Mouse (Mus musculus): ENCODE results near the gene Skap1. TPM values are rescaled to one million over a fixed set of nuclear protein-coding genes. Genes with fewer than 3 reads are reported as not detected.

Skap1 gene
- polyA plus RNA-seq, 1 experiment from 2014 or later, result 2.1 TPM

GRCm38 (mm10) chr11:96434888-96435287, 29.5 kb upstream of the Skap1 start:
- 60% methylated on average over 6 of the region's 6 CpGs for WGBS
- Histone ChIP-seq H3K4me3 (ENCODE audit: low read length) (no peak overlapping the region), H3K27ac (ENCODE audit: low read length) (no peak overlapping the region), H3K4me2 (ENCODE audit: low read depth, low read length) (no peak overlapping the region), H3K4me1 (replicated peaks; ENCODE audit: control insufficient read depth, insufficient read depth, low read length) (no peaks in the 10 kb centered on the region), H3K36me3 (ENCODE audit: control insufficient read depth, insufficient read depth, low read length) (no peaks in the 10 kb centered on the region), H3K9ac (ENCODE audit: low read length) (no peak overlapping the region), H3K9me3 (ENCODE audit: control insufficient read depth, low read length) (no peaks in the 10 kb centered on the region), H3K27me3 (ENCODE audit: control insufficient read depth, insufficient read depth, low read depth, low read length) (no peaks in the 10 kb centered on the region; the same call in 1 of the 2 replicates)
- ATAC-seq (ENCODE audit: low read depth), result no peak

- Histone ChIP-seq H3K4me3 (ENCODE audit: low read length) (no peak overlapping the region), H3K27me3 (ENCODE audit: control insufficient read depth, insufficient read depth, low read depth, low read length) (no peaks in the 10 kb centered on the region; the same call in 1 of the 2 replicates), H3K9ac (ENCODE audit: low read length) (no peak overlapping the region), H3K36me3 (ENCODE audit: control insufficient read depth, insufficient read depth, low read length) (no peaks in the 10 kb centered on the region), H3K4me1 (replicated peaks; ENCODE audit: control insufficient read depth, insufficient read depth, low read length) (no peaks in the 10 kb centered on the region), H3K4me2 (ENCODE audit: low read depth, low read length) (no peak overlapping the region), H3K27ac (ENCODE audit: low read length) (no peak overlapping the region), H3K9me3 (ENCODE audit: control insufficient read depth, low read length) (no peaks in the 10 kb centered on the region)
- WGBS, result 59% methylated on average over 7 of the region's 7 CpGs
- ATAC-seq (ENCODE audit: low read depth), result peak; percentile 54; the same call in 1 of the 2 replicates
Observed at GRCm38 (mm10) chr11:96436525-96436924, 27.9 kb upstream of the Skap1 start.

- 5% methylated on average over 7 of the region's 7 CpGs for WGBS
- no peak overlapping the region for H3K4me2 ChIP-seq (ENCODE audit: low read depth, low read length)
- peak; percentile 20; the same call in 1 of the 2 replicates for ATAC-seq (ENCODE audit: low read depth)
- no peak overlapping the region for H3K4me3 ChIP-seq (ENCODE audit: low read length)
- H3K27ac ChIP-seq (ENCODE audit: low read length), result no peak overlapping the region
- no peaks in the 10 kb centered on the region for H3K4me1 ChIP-seq (replicated peaks; ENCODE audit: control insufficient read depth, insufficient read depth, low read length)
- H3K9ac ChIP-seq (ENCODE audit: low read length), result no peak overlapping the region
- no peaks in the 10 kb centered on the region; the same call in 1 of the 2 replicates for H3K27me3 ChIP-seq (ENCODE audit: control insufficient read depth, insufficient read depth, low read depth, low read length)
- H3K9me3 ChIP-seq (ENCODE audit: control insufficient read depth, low read length), result no peaks in the 10 kb centered on the region
- H3K36me3 ChIP-seq (ENCODE audit: control insufficient read depth, insufficient read depth, low read length), result no peaks in the 10 kb centered on the region
Observed at GRCm38 (mm10) chr11:96438787-96439186, 25.6 kb upstream of the Skap1 start.

- H3K27me3 ChIP-seq (ENCODE audit: control insufficient read depth, insufficient read depth, low read depth, low read length), result no peaks in the 10 kb centered on the region; the same call in 1 of the 2 replicates
- H3K9ac ChIP-seq (ENCODE audit: low read length), result no peak overlapping the region
- no peak for ATAC-seq (ENCODE audit: low read depth)
- no peaks in the 10 kb centered on the region for H3K4me1 ChIP-seq (replicated peaks; ENCODE audit: control insufficient read depth, insufficient read depth, low read length)
- H3K27ac ChIP-seq (ENCODE audit: low read length), result no peak overlapping the region
- no peak overlapping the region for H3K4me3 ChIP-seq (ENCODE audit: low read length)
- no peak overlapping the region for H3K4me2 ChIP-seq (ENCODE audit: low read depth, low read length)
- H3K9me3 ChIP-seq (ENCODE audit: control insufficient read depth, low read length), result no peaks in the 10 kb centered on the region
- H3K36me3 ChIP-seq (ENCODE audit: control insufficient read depth, insufficient read depth, low read length), result no peaks in the 10 kb centered on the region
- WGBS, result 49% methylated on average over 12 of the region's 12 CpGs
Observed at GRCm38 (mm10) chr11:96441546-96442185, 22.7 kb upstream of the Skap1 start.

- no peak overlapping the region for H3K9ac ChIP-seq (ENCODE audit: low read length)
- no peak overlapping the region for H3K4me3 ChIP-seq (ENCODE audit: low read length)
- H3K36me3 ChIP-seq (ENCODE audit: control insufficient read depth, insufficient read depth, low read length), result no peaks in the 10 kb centered on the region
- WGBS, result 79% methylated on average over 5 of the region's 5 CpGs
- no peaks in the 10 kb centered on the region; the same call in 1 of the 2 replicates for H3K27me3 ChIP-seq (ENCODE audit: control insufficient read depth, insufficient read depth, low read depth, low read length)
- no peaks in the 10 kb centered on the region for H3K9me3 ChIP-seq (ENCODE audit: control insufficient read depth, low read length)
- no peaks in the 10 kb centered on the region for H3K4me1 ChIP-seq (replicated peaks; ENCODE audit: control insufficient read depth, insufficient read depth, low read length)
- no peak for ATAC-seq (ENCODE audit: low read depth)
- H3K4me2 ChIP-seq (ENCODE audit: low read depth, low read length), result no peak overlapping the region
- H3K27ac ChIP-seq (ENCODE audit: low read length), result no peak overlapping the region
Observed at GRCm38 (mm10) chr11:96442468-96442867, 21.9 kb upstream of the Skap1 start.

- Histone ChIP-seq H3K4me3 (ENCODE audit: low read length) (no peak overlapping the region), H3K4me2 (ENCODE audit: low read depth, low read length) (no peak overlapping the region), H3K36me3 (ENCODE audit: control insufficient read depth, insufficient read depth, low read length) (no peaks in the 10 kb centered on the region), H3K9me3 (ENCODE audit: control insufficient read depth, low read length) (no peaks in the 10 kb centered on the region), H3K4me1 (replicated peaks; ENCODE audit: control insufficient read depth, insufficient read depth, low read length) (no peaks in the 10 kb centered on the region), H3K27me3 (ENCODE audit: control insufficient read depth, insufficient read depth, low read depth, low read length) (no peaks in the 10 kb centered on the region), H3K27ac (ENCODE audit: low read length) (no peak overlapping the region), H3K9ac (ENCODE audit: low read length) (no peak overlapping the region)
- no peak for ATAC-seq (ENCODE audit: low read depth)
- 61% methylated on average over 24 of the region's 24 CpGs for WGBS
Observed at GRCm38 (mm10) chr11:96447931-96448330, 16.5 kb upstream of the Skap1 start.

- WGBS, result 59% methylated on average over 5 of the region's 5 CpGs
- ATAC-seq (ENCODE audit: low read depth), result no peak
- no peaks in the 10 kb centered on the region for H3K9me3 ChIP-seq (ENCODE audit: control insufficient read depth, low read length)
- no peak overlapping the region for H3K9ac ChIP-seq (ENCODE audit: low read length)
- no peak overlapping the region for H3K4me2 ChIP-seq (ENCODE audit: low read depth, low read length)
- H3K36me3 ChIP-seq (ENCODE audit: control insufficient read depth, insufficient read depth, low read length), result no peaks in the 10 kb centered on the region
- H3K4me1 ChIP-seq (replicated peaks; ENCODE audit: control insufficient read depth, insufficient read depth, low read length), result no peaks in the 10 kb centered on the region
- H3K27me3 ChIP-seq (ENCODE audit: control insufficient read depth, insufficient read depth, low read depth, low read length), result no peaks in the 10 kb centered on the region
- no peak overlapping the region for H3K27ac ChIP-seq (ENCODE audit: low read length)
- H3K4me3 ChIP-seq (ENCODE audit: low read length), result no peak overlapping the region
Observed at GRCm38 (mm10) chr11:96455111-96455510, 9.3 kb upstream of the Skap1 start.

- ATAC-seq (ENCODE audit: low read depth), result no peak
- Histone ChIP-seq H3K36me3 (ENCODE audit: control insufficient read depth, insufficient read depth, low read length) (no peaks in the 10 kb centered on the region), H3K4me1 (replicated peaks; ENCODE audit: control insufficient read depth, insufficient read depth, low read length) (no peaks in the 10 kb centered on the region), H3K4me2 (ENCODE audit: low read depth, low read length) (no peak overlapping the region), H3K9ac (ENCODE audit: low read length) (no peak overlapping the region), H3K4me3 (ENCODE audit: low read length) (no peak overlapping the region), H3K9me3 (ENCODE audit: control insufficient read depth, low read length) (no peaks in the 10 kb centered on the region), H3K27me3 (ENCODE audit: control insufficient read depth, insufficient read depth, low read depth, low read length) (no peaks in the 10 kb centered on the region), H3K27ac (ENCODE audit: low read length) (no peak overlapping the region)
- 80% methylated on average over 6 of the region's 6 CpGs for WGBS
Observed at GRCm38 (mm10) chr11:96455699-96456326, 8.6 kb upstream of the Skap1 start.

- Histone ChIP-seq H3K27ac (ENCODE audit: low read length) (no peak overlapping the region), H3K9ac (ENCODE audit: low read length) (no peak overlapping the region), H3K27me3 (ENCODE audit: control insufficient read depth, insufficient read depth, low read depth, low read length) (no peaks in the 10 kb centered on the region), H3K4me1 (replicated peaks; ENCODE audit: control insufficient read depth, insufficient read depth, low read length) (peaks cover 2% of the 10 kb centered on the region), H3K4me3 (ENCODE audit: low read length) (no peak overlapping the region), H3K4me2 (ENCODE audit: low read depth, low read length) (no peak overlapping the region), H3K36me3 (ENCODE audit: control insufficient read depth, insufficient read depth, low read length) (no peaks in the 10 kb centered on the region), H3K9me3 (ENCODE audit: control insufficient read depth, low read length) (no peaks in the 10 kb centered on the region)
- WGBS, result 25% methylated on average over 12 of the region's 12 CpGs
- ATAC-seq (ENCODE audit: low read depth), result no peak
Observed at GRCm38 (mm10) chr11:96456508-96457305, 7.7 kb upstream of the Skap1 start.
